Mouse (Mus musculus) limb, embryonic 15.5 days (tissue): ENCODE measurements around the gene St8sia1. TPM values are rescaled to one million over a fixed set of nuclear protein-coding genes. Genes with fewer than 3 reads are reported as not detected.
"Not testable (repeated sequence)": the region's sequence is repeated elsewhere in the genome, so short reads cannot be mapped to it uniquely, and the experiment has no call there.

Experiments used
- ATAC-seq: fragments of 200-750 bp; cut with Nextera tagmentation; 2 replicates; pipeline ENCODE4 v1.8.0; 2017; ENCODE audit warnings: low read depth, moderate TSS enrichment; ENCODE audit not compliant: insufficient number of reproducible peaks, low FRiP score, low TSS enrichment
- H3K27ac ChIP-seq: fragments of 300-500 bp; sonication (generic); 2 replicates; pipeline ENCODE4 v1.5.1; 2015; ENCODE audit warnings: moderate library complexity, mild to moderate bottlenecking, inconsistent platforms
- H3K27me3 ChIP-seq: fragments of 300-500 bp; sonication (generic); 2 replicates; pipeline ENCODE4 v1.6.1; 2015; ENCODE audit warnings: inconsistent platforms
- H3K36me3 ChIP-seq: fragments of 300-500 bp; sonication (generic); 2 replicates; pipeline ENCODE4 v1.6.1; 2015; ENCODE audit warnings: inconsistent platforms
- H3K4me1 ChIP-seq: fragments of 300-500 bp; sonication (generic); 2 replicates; pipeline ENCODE4 v1.6.1; 2015; ENCODE audit warnings: inconsistent platforms
- H3K4me2 ChIP-seq: fragments of 300-500 bp; sonication (generic); 2 replicates; pipeline ENCODE4 v1.6.1; 2015; ENCODE audit warnings: mild to moderate bottlenecking, inconsistent platforms
- H3K4me3 ChIP-seq: fragments of 300-500 bp; sonication (generic); 2 replicates; pipeline ENCODE4 v1.5.1; 2015; ENCODE audit warnings: mild to moderate bottlenecking, inconsistent platforms
- H3K9ac ChIP-seq: fragments of 300-500 bp; sonication (generic); 2 replicates; pipeline ENCODE4 v1.6.1; 2015; ENCODE audit warnings: inconsistent platforms
- H3K9me3 ChIP-seq: fragments of 300-500 bp; sonication (generic); 2 replicates; pipeline ENCODE4 v1.6.1; 2016; ENCODE audit warnings: inconsistent platforms
- WGBS: fragments of 180-500 bp; shearing (Covaris S2); methylation state at CpG from one replicate; pipeline ENCODE4 v1.1.7; 2015; 5-methylcytosine and 5-hydroxymethylcytosine counted together
- polyA plus RNA-seq: library from polyadenylated mRNA; unstranded; fragments of >200 nt; fragmentation: Nextera tagmentation; extraction: Ambion mirVana; gene quantifications from 2 replicates; pipeline ENCODE4 v1.2.1, GENCODE M21; 2015

St8sia1 gene
- polyA plus RNA-seq, 1 experiment from 2014 or later = 0.74 TPM

- no peaks in the 10 kb centered on the region for H3K9me3 ChIP-seq
- WGBS = 47% methylated on average over 7 of the region's 7 CpGs
- peaks cover 6% of the 10 kb centered on the region for H3K4me1 ChIP-seq
- H3K36me3 ChIP-seq = no peaks in the 10 kb centered on the region
- no peak overlapping the region for H3K4me3 ChIP-seq
- no peak overlapping the region for H3K27ac ChIP-seq
- no peak overlapping the region for H3K9ac ChIP-seq
- H3K27me3 ChIP-seq = no peaks in the 10 kb centered on the region
- ATAC-seq = no peak
- H3K4me2 ChIP-seq = no peak overlapping the region
These were observed 27.8 kb upstream of the St8sia1 start for GRCm38 (mm10) chr6:142992099-142992498.

GRCm38 (mm10) chr6:142991391-142992059 lies 27.3 kb upstream of the St8sia1 start:
- Histone ChIP-seq H3K36me3 (no peaks in the 10 kb centered on the region), H3K9me3 (no peaks in the 10 kb centered on the region), H3K27ac (no peak overlapping the region), H3K27me3 (no peaks in the 10 kb centered on the region), H3K4me3 (no peak overlapping the region), H3K4me1 (peaks cover 6% of the 10 kb centered on the region), H3K4me2 (no peak overlapping the region), H3K9ac (no peak overlapping the region)
- 39% methylated on average over 7 of the region's 7 CpGs for WGBS
- ATAC-seq = no peak

DNA sequence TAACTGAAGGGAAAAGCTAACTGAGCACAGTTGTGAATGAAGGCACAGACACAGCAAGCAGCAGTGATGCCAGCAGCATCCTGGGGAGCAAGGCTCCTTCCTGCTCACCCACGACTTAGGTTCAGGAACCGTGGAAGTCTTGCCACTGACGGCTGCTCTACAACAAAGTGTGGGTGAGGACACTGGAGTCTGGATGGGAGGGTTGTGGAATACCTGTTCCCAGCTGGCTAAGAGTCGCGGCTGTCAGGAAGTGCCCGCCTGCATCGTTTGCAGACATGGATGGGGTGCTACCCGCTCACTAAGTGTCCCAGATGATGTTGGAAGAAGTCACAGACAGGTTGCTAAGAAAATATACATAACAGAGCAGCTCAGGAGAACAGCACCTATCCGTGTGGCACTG lies 26.3 kb upstream of the St8sia1 start:
- Histone ChIP-seq H3K4me1 (peaks cover 6% of the 10 kb centered on the region), H3K9me3 (no peaks in the 10 kb centered on the region), H3K27me3 (no peaks in the 10 kb centered on the region), H3K9ac (no peak overlapping the region), H3K4me3 (no peak overlapping the region), H3K36me3 (no peaks in the 10 kb centered on the region), H3K4me2 (no peak overlapping the region), H3K27ac (no peak overlapping the region)
- ATAC-seq = no peak
- 78% methylated on average over 9 of the region's 9 CpGs for WGBS

DNA sequence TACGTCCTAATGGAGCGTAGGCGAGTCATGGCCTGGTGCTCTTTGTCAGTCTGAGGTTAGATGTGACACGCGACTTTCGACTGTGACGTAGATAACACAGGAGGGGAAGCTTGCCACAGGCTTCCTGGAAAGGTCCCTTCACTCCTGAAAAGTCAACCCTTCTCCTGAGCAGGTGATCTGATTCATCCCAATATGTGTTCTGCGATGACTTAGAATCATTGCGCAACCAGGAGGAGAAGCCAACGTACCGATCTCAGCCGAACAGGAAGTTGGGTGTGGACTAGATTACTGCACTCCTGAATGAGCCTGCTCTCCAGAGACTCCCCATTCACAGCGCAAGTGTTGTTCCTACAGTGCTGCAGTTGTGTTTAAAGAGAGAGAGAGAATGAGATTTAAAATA lies 25.2 kb upstream of the St8sia1 start:
- H3K4me3 ChIP-seq = no peak overlapping the region
- no peak overlapping the region for H3K9ac ChIP-seq
- 85% methylated on average over 13 of the region's 13 CpGs for WGBS
- no peak overlapping the region for H3K27ac ChIP-seq
- H3K4me1 ChIP-seq = peaks cover 6% of the 10 kb centered on the region
- H3K36me3 ChIP-seq = no peaks in the 10 kb centered on the region
- no peaks in the 10 kb centered on the region for H3K27me3 ChIP-seq
- no peak overlapping the region for H3K4me2 ChIP-seq
- ATAC-seq = no peak
- no peaks in the 10 kb centered on the region for H3K9me3 ChIP-seq

- Histone ChIP-seq H3K9ac (no peak overlapping the region), H3K4me3 (no peak overlapping the region), H3K27me3 (no peaks in the 10 kb centered on the region), H3K4me1 (peaks cover 2% of the 10 kb centered on the region), H3K9me3 (no peaks in the 10 kb centered on the region), H3K4me2 (no peak overlapping the region), H3K27ac (no peak overlapping the region), H3K36me3 (no peaks in the 10 kb centered on the region)
- 23% methylated on average over 10 of the region's 10 CpGs for WGBS
- ATAC-seq = no peak
These were observed 24.5 kb upstream of the St8sia1 start for GRCm38 (mm10) chr6:142988753-142989152.

DNA sequence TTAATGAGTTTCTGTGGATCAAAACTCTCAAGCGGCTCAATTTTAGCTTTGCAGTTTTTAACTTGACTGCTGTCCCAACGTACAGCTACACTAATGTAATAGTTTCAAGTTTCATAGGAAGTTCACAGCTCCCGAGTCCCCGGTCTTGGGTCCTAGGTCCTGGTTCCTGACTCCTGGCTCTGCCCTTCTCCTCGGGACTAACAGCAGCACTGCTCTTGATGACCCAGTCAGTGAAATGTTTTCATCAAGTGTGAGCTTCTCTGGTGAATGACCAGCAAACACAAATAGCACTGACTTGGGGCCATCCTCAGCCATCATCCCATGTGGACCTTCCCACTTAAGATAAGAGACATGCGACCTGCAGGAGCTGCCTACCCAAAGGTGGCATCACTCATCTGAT lies 24.0 kb upstream of the St8sia1 start:
- no peak overlapping the region for H3K27ac ChIP-seq
- H3K36me3 ChIP-seq = no peaks in the 10 kb centered on the region
- ATAC-seq = no peak
- 60% methylated on average over 6 of the region's 6 CpGs for WGBS
- no peaks in the 10 kb centered on the region for H3K4me1 ChIP-seq
- no peak overlapping the region for H3K4me3 ChIP-seq
- no peaks in the 10 kb centered on the region for H3K27me3 ChIP-seq
- no peak overlapping the region for H3K9ac ChIP-seq
- no peak overlapping the region for H3K4me2 ChIP-seq
- no peaks in the 10 kb centered on the region for H3K9me3 ChIP-seq

DNA sequence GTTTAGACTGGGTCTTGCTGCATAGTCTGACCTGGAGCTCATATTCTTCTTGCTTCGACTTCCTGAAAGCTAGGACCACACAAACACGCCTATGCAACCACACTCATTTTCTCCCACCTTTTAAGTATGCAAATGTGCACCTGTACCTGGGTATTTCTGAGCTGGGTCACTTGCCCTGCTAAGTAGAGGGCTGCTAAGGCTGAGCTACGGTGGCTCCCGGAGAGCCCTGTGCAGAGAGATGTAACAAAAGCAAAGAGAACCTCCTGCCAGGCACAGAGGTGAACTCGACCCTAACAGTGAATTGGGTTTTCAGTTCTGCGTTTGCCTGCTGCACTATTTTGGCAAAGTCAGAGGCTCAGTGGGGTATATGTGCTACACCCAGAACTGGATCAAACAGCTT lies 23.4 kb upstream of the St8sia1 start:
- Histone ChIP-seq H3K4me3 (no peak overlapping the region), H3K27me3 (no peaks in the 10 kb centered on the region), H3K4me1 (no peaks in the 10 kb centered on the region), H3K4me2 (no peak overlapping the region), H3K9ac (no peak overlapping the region), H3K27ac (no peak overlapping the region), H3K36me3 (no peaks in the 10 kb centered on the region), H3K9me3 (no peaks in the 10 kb centered on the region)
- 80% methylated on average over 6 of the region's 6 CpGs for WGBS
- no peak for ATAC-seq

GRCm38 (mm10) chr6:142986706-142987105 lies 22.5 kb upstream of the St8sia1 start:
- not testable (repeated sequence) for H3K27ac ChIP-seq, H3K4me3 ChIP-seq, H3K27me3 ChIP-seq, H3K4me1 ChIP-seq, H3K9me3 ChIP-seq, H3K9ac ChIP-seq, ATAC-seq, H3K4me2 ChIP-seq, H3K36me3 ChIP-seq
- 88% methylated on average over 9 of the region's 9 CpGs for WGBS

GRCm38 (mm10) chr6:142985561-142986238 lies 21.4 kb upstream of the St8sia1 start:
- not testable (repeated sequence) for H3K27me3 ChIP-seq, H3K4me2 ChIP-seq, H3K9ac ChIP-seq, ATAC-seq, H3K4me1 ChIP-seq, H3K4me3 ChIP-seq, H3K36me3 ChIP-seq, H3K27ac ChIP-seq, H3K9me3 ChIP-seq
- 84% methylated on average over 9 of the region's 9 CpGs for WGBS

GRCm38 (mm10) chr6:142979665-142980660 lies 15.7 kb upstream of the St8sia1 start:
- no peaks in the 10 kb centered on the region for H3K36me3 ChIP-seq
- ATAC-seq = no peak
- no peaks in the 10 kb centered on the region for H3K9me3 ChIP-seq
- H3K4me3 ChIP-seq = no peak overlapping the region
- H3K9ac ChIP-seq = no peak overlapping the region
- WGBS = 42% methylated on average over 6 of the region's 6 CpGs
- H3K27me3 ChIP-seq = no peaks in the 10 kb centered on the region
- no peak overlapping the region for H3K4me2 ChIP-seq
- H3K27ac ChIP-seq = no peak overlapping the region
- H3K4me1 ChIP-seq = no peaks in the 10 kb centered on the region

GRCm38 (mm10) chr6:142977221-142977620 lies 13.0 kb upstream of the St8sia1 start:
- H3K27me3 ChIP-seq = no peaks in the 10 kb centered on the region
- H3K4me3 ChIP-seq = no peak overlapping the region
- H3K27ac ChIP-seq = no peak overlapping the region
- H3K36me3 ChIP-seq = no peaks in the 10 kb centered on the region
- H3K4me1 ChIP-seq = no peaks in the 10 kb centered on the region
- H3K9ac ChIP-seq = no peak overlapping the region
- H3K4me2 ChIP-seq = no peak overlapping the region
- no peaks in the 10 kb centered on the region for H3K9me3 ChIP-seq
- 55% methylated on average over 1 of the region's 1 CpGs for WGBS
- no peak for ATAC-seq

GRCm38 (mm10) chr6:142973289-142973688 lies 9.0 kb upstream of the St8sia1 start:
- no peak overlapping the region for H3K27ac ChIP-seq
- no peaks in the 10 kb centered on the region for H3K4me1 ChIP-seq
- WGBS = 86% methylated on average over 7 of the region's 7 CpGs
- H3K9ac ChIP-seq = no peak overlapping the region
- no peaks in the 10 kb centered on the region for H3K9me3 ChIP-seq
- H3K27me3 ChIP-seq = no peaks in the 10 kb centered on the region
- H3K4me3 ChIP-seq = no peak overlapping the region
- H3K4me2 ChIP-seq = no peak overlapping the region
- no peaks in the 10 kb centered on the region for H3K36me3 ChIP-seq
- no peak for ATAC-seq
